Mouse (Mus musculus) kidney, postnatal 25 days (tissue): ENCODE results near the gene Kcnh2.

Experiments used
- DNase-seq, 2 experiments: peaks; one replicate each; pipeline ENCODE4 v3.0.0; 2021; ENCODE audit warnings: mixed read lengths in 2 of 2

Gene Kcnh2

DNA sequence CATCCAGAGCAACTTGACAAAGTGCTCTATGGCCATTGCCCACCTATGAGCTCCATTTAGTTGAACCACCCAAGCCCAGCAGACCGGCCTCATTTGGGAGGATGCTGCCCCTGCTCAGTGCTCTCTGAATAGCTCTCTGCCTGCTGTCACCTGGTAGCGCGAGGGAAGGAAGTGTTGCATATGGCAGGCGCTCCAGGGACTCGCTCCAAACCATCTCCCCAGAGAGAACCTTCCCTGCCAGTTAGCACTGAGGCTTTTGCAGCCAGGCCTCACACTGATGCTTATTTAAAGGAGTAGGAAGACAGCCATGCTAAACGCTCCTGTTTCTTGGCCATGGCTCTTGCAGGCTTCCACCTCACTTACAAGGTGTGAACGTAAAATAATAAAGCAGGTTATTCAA lies 42.8 kb downstream of the Kcnh2 start:
- DNase-seq = no peak

DNA sequence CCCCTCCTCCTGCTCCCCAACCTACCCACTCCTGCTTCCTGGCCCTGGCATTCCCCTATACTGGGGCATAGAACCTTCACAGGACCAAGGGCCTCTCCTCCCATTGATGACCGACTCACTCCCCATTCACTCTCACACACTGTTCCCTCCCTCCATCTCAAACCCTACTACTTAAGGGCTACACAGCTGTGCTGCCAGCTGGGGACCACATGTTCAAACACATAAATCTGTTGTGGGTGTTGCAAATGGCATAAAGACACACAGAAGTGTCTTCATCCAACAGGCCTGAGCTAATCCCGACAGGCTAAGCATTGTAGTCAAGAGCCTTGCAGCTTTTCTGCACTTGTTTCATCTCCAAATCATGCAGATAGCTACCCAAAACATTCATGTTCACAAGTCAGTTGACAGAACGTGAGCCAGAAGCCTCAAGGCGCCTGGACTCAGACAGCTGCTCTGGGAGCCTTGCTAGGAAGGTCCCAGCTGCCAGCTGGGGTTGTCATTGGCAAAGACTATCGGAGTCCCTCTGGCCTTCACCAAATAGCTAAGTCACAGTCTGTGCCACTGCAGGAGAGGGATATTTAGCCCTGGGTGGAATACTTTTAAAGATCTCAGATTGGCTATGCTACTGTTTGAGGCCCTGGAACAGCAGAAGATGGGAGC lies 44.2 kb downstream of the Kcnh2 start:
- no peak for DNase-seq

DNA sequence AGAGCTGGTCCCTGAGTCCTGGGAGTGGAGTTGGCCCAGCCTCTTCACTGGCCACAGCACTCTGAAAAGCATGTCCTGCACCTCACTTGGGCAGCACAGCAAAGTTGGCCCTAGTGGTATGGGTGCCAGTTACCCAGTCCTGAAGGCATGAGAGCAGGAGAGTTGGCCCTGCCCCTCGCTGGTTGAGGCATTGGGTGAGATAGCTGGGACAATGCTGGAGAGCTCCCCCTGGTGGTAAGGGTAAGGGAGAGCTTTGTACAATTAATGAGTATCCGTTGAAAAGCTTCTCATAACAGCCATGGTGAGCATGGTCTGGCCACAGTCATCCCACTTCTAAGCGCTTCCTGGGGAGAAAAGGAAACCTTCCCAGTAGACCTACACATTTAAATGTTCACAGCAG lies 48.2 kb downstream of the Kcnh2 start:
- DNase-seq = peak; percentile 19 to 33

GRCm38 (mm10) chr5:24299845-24300589 lies 51.4 kb downstream of the Kcnh2 start:
- peak in 1 of 2 experiments; percentile 44 for DNase-seq

GRCm38 (mm10) chr5:24291954-24292353 lies 59.5 kb downstream of the Kcnh2 start:
- DNase-seq = peak in 1 of 2 experiments; percentile 11

GRCm38 (mm10) chr5:24286221-24286970 lies 65.0 kb downstream of the Kcnh2 start:
- peak in 1 of 2 experiments; percentile 26 for DNase-seq

GRCm38 (mm10) chr5:24284145-24284544 lies 67.3 kb downstream of the Kcnh2 start:
- peak in 1 of 2 experiments; percentile 19 for DNase-seq

GRCm38 (mm10) chr5:24283181-24283580 lies 68.2 kb downstream of the Kcnh2 start:
- DNase-seq = peak in 1 of 2 experiments; percentile 18

- no peak for DNase-seq
These were observed 70.9 kb downstream of the Kcnh2 start for GRCm38 (mm10) chr5:24280523-24280922.

DNA sequence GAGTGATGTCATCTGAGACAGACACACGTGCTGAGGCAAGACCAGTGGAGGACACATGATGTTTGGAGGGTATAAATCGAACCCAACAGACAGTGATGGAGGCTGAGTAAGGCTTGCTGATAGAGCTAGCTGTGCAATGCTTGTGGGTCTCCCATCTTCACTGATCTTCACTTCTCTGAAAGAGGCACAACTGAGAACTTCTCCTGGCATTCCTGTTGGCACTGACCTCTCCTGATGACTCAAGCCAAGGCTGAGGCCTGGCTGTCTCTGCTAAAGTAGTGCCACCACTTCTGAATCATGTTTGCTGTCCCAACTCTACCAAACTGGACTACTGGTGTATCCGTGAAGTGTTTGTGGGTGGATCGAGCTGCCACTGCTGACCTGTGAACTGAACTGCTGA lies 71.9 kb downstream of the Kcnh2 start:
- DNase-seq = peak in 1 of 2 experiments; percentile 2

DNA sequence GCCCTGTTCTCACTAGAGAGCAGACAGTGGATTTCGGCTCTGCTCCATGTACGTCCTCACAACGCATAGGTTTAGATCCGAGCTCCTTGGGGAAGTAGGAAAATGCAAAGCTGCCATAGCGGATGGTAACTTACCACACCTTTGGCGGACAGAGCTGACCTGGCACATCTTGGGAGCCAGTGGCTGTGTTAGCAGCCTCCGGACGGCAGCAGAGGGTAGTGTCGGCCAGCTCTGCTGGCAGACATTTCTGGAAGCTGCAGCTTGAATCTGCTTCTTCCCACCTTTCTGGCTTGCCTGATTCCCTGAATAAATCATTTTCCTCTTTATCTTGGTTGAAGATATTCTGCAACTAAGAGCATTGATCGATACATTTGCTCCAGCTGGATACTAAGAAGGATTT lies 73.2 kb downstream of the Kcnh2 start:
- DNase-seq = peak in 1 of 2 experiments; percentile 24

DNA sequence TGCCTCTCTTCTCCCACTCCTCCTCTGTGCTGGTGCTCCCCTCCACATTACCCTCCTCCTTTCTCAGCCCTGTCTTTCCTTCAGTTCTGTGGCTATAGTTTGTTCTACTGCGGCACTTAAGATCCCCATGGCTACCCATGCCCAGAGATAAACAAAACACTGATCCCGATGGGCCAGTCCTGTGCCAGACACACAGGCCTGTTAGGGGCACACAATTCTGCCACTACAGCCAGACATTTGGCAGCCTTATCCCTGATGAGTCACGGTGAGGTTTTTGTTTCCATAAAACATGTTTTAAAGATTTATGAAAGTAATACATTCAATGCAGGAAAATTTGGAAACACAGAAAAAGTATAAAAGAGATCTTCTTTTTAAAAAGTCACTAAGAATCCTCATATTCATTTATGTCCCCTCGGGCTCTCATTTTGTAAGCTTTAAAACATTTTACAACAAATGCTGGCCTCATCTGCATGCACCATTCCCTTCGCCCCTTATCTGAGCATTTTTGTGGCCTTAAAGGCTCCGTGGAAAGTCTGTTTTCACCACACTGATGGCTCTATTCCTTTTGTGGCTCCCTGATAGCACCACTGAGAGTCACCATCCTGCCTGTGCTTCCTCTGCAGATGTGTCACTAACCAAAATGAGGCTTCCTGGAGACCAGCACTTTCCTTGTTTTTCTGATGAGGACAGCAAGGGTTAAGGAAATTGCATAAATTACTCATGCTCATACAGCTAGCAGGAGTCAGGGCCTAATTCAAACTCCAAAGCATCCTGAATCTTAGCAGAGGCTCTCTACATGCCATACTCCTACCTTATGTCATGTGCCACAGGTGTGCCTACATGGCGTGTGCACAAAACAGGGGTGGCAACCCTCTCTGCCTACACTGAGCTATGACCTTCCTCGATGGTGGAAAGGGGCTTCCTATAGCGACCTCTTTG lies 77.5 kb downstream of the Kcnh2 start:
- no peak for DNase-seq

DNA sequence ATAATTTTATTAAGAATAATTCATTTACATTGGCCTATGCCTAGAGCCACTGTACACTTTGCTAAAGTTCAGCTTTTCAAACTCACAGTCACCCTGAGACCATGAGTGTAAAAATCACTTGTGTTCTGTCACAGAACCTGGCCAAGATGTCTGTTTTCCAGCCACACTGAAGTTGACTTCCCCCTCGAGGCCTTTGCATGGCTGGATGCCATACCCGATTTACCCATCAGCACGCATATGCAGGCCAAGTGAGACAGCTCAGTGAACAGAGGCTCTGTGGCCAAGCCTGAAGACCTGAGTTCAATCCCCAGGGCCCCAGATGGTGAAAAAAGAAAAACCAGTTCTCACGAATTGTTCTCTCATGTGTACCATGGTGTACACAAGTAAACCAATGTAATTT lies 80.5 kb downstream of the Kcnh2 start:
- no peak for DNase-seq
